Mouse (Mus musculus): ENCODE data around the gene Rrn3.
A peak's percentile ranks its signal among the peaks of the same experiment; 100 is the strongest.
"Not testable (repeated sequence)": the region's sequence is repeated elsewhere in the genome, so short reads cannot be mapped to it uniquely, and the experiment has no call there.

The Rrn3 gene

GRCm38 (mm10) chr16:13780353-13781036 is at the start of gene Rrn3:
Rrn3 (plus strand) TSS chr16:13780708.
- DNase-seq = peak; percentile 95

GRCm38 (mm10) chr16:13732786-13733185 is 47.7 kb upstream of the Rrn3 start:
- no peak for DNase-seq

DNA sequence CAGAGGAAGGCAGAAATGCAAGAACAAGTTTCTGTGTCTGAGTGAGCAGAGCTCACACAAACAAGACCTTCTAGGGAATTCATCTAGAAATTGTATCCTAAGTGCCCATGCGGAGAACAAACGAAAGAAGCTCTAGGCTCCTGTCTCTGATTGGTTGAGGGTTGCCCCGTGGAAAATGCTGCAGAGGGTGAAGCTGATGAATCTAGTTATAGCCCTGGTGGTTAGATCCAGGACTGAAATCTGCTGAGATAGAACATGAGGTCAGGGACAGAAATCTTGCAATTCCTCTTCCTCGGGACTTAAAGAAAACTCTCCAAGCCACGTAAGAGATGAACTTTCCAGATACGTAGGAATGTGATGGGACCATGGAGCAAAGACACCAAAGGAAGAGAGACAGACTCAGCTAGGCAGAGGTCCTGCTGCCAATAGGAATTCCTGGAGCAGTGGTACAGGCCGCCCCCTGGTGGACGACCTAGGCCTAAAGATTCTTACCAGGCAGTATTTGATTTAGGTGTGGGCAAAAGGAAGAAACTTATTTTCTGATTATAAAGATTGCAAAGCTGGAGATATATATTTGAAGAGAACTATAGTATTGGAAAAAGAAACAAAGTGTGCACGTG is 46.9 kb upstream of the Rrn3 start:
- DNase-seq = peak; percentile 74

GRCm38 (mm10) chr16:13735977-13736376 is 44.5 kb upstream of the Rrn3 start:
- no peak for DNase-seq

DNA sequence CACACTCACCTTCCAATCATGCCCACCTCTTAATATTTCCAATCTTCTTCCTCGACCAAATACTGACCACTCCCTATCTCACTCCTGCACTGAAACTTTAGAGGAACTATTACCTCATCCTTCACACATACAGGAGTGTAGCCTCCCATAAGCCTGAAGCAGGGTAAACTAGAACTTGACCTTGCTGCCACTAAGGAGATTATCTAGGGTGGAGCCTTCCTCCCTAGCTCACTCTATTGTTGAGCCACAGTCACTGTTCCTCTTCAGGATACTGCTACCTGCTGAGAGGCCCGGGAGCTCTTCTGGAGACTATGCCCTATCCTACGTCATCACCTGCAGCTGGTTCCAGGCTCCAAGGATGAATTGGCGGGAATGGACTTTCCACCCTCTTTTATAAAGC is 41.5 kb upstream of the Rrn3 start:
- DNase-seq = not testable (repeated sequence)

GRCm38 (mm10) chr16:13740844-13741243 is 39.7 kb upstream of the Rrn3 start:
- DNase-seq = no peak

- no peak for DNase-seq
Measured at GRCm38 (mm10) chr16:13747708-13748107, 32.8 kb upstream of the Rrn3 start.

GRCm38 (mm10) chr16:13748124-13748523 is 32.4 kb upstream of the Rrn3 start:
- no peak for DNase-seq

DNA sequence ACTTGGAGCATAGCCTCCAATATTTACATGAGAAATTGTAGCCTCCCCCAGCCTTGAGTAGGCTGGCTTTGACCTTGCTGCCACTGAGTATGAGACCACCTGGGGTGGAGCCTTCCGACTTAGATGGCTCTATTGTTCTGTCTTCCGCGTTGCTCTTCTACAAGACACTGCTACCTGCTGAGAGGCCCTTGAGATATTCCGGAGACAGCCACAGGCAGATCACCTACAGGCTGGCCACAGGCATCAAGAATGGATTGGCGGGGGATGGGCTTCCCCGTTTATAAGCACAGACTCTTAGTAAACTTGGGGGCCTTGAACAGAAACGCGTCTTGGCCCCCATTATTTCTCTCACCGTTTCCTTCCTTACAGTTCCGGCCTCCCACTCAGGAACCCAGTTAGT is 31.7 kb upstream of the Rrn3 start:
- DNase-seq = not testable (repeated sequence)

- DNase-seq = no peak
Measured at GRCm38 (mm10) chr16:13749306-13749705, 31.2 kb upstream of the Rrn3 start.

DNA sequence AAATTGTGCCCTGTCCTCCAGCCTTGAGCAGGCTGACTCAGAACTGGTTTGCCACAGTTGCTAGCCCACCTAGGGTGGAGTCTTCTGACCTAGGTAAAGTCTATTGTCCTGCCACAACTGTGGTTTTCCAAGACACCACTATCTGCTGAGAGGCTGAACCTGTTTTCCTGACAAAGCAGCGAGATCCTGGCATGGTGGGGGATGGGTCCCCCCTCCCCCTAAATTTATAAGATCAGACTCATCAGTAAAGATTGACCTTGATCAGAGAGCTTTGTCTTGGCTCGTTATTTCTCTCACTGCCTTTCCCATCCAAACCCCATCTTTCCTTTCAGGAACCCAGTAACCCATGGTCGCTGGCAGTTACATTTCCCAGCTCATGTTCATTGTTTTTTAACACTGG is 30.5 kb upstream of the Rrn3 start:
- no peak for DNase-seq

DNA sequence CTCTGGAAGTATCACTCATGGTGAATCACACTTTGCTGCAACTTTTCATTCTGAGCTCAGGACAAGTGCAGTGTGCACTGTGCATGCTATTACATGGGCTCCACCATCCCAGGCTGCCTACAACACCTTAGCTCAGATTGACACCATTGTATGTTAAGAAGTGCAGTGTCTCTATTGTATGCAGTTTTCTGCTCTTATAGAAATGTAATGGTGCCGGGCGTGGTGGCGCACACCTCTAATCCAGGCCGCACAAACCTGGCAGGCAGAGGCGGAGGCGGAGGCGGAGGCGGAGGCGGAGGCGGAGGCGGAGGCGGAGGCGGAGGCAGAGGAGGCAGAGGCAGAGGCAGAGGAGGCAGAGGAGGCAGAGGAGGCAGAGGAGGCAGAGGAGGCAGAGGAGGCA is 29.9 kb upstream of the Rrn3 start:
- DNase-seq = no peak

DNA sequence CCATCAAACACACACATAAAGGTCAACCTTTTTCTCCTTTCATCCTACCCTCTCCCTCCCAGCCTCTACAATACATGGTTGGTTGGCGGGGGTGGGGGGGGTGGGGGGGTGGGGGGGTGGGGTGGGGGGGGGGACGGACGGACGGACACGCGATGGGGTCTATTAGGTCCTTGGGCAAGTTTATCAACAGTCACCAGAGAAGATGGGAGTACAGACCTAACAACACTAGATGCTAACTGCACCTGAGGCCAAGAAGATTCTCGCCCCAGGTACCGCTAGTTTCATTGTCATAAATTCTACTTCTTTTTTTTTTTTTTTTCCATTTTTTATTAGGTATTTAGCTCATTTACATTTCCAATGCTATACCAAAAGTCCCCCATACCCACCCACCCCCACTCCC is 26.5 kb upstream of the Rrn3 start:
- no peak for DNase-seq

DNA sequence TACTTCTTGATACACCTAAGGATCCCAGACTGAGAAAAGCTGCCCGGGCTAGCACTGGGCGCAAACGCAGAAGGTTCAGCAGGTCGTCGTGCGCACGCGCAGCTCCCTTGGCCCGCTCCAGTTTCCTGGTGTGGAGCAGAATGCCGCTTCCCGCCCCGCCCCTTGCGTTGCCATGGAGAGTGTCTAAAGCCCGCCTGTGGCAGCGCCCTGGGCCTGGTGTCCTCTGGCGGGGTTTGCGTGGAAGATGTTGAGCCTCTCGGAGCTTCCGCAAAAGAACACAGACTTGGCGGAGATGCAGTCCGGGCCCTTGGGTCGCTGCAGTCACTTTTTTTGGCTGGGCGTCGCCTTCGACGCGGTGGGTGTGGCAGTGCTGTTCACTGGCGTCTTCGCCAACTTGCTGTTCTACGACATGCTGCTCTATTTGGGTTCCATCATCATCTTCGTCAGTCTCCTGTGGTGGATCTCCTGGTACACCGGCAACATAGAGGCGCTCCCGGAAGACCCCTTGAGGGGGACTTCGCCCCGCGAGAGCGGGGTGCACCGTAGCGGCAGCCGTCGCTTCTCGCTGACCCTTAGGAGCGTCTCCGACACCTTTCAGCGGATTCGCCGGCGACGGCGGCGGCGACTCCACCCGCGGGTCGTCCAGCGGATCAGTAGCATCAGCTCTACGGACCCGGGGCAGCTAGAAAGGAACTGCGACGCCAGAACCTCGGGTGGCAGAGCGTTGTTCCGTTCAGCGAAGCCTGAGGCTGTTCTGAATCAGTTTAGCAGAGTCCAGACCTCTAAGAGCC is 25.9 kb upstream of the Rrn3 start:
- DNase-seq = peak; percentile 97

DNA sequence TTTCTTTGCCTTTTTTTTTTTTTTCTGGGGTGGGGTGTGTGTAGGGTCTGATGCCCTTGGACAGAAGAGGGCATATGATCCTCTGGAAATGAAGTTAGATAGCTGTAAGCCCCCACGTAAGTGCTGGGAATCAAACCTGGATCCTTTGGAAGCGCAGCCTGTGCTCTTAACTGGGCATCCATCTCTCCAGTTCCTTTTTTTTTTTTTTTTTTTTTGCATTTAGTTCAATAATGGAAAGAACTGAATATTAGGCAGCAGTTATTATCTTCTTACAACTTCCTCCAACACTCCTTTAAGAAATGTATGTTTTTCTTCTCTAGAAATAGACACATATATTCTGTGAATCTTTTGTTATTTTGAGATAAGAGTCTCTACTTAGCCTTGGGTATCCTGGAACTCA is 22.7 kb upstream of the Rrn3 start:
- no peak for DNase-seq

- not testable (repeated sequence) for DNase-seq
Measured at GRCm38 (mm10) chr16:13762807-13763206, 17.7 kb upstream of the Rrn3 start.

DNA sequence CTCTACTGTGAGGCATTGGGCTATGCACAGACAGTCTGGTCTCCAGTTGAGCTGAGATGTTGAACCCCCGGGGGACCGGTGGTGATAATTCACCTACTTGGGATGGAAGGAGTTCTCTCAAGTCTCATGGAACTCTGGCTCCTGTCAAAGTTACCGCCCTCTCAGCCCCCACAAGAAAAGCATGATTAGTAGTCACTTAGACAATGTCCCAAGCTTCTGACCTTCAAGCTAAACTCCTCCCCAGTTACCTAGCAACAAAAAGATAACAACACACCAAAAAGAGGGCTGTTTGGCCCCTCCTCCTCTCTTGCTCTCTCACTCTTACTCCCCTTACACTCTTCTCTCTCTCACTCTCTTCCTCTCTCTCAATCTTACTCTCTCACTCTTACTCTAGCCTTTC is 16.0 kb upstream of the Rrn3 start:
- no peak for DNase-seq

GRCm38 (mm10) chr16:13766367-13766766 is 14.1 kb upstream of the Rrn3 start:
- no peak for DNase-seq

DNA sequence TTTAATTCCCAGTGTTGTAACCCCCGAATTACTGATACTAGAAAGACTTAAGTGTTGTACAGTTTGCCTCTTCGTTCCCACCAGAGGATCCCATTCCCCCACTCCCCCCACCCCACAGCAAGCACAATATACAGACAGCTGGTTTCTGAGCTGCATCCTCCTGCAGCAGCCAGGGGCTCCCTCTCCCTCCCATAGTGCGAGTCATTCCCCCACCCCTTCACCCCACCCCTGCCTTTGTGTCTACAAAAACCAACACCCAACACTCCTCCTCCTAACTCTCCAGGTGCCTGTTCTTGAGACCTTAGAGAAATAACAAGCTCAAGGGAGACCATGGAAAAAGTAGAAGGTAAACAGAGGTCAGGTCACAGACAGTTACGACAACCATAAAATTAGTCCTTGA is 8.9 kb upstream of the Rrn3 start:
- DNase-seq = not testable (repeated sequence)

DNA sequence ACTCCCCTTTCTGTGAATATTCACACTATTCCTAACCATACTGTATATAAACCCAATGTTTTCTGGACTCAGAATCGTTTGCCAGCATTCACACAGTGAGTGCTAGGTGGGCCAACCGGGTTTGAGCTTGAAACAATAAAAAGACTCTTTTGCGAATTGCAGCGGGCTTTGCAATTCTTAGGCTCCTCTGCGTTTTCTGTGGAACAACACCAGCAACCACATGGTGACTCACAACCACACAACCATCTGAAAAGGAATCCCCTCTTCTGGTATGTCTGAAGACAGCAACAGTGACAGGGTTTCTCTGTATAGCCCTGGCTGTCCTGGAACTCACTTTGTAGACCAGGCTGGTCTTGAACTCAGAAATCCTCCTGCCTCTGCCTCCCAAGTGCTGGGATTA is 8.5 kb upstream of the Rrn3 start:
- not testable (repeated sequence) for DNase-seq

- DNase-seq = not testable (repeated sequence)
Measured at GRCm38 (mm10) chr16:13774011-13774410, 6.5 kb upstream of the Rrn3 start.

- DNase-seq = not testable (repeated sequence)
Measured at GRCm38 (mm10) chr16:13774651-13775050, 5.9 kb upstream of the Rrn3 start.

GRCm38 (mm10) chr16:13781216-13781615 is 708 bp downstream of the Rrn3 start:
- DNase-seq = no peak

DNA sequence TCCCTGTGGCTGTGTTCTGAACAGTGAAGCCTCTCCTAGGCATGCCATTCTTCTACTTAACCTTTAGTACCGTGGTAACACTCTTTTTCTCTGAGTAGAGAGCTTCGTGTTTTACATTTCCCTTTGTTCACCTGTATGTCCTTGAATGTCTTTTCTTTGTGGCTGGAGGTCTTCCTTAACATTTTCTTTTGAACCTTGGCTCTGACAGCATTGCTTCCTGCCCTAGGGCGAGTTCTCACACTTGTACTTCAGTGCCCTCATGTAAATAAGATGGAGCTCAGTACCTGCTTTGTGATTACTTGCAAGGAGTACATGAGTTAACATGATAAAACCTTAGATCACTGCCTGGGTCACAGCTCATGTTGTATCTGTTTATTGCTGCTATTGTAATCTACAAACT is 5.4 kb downstream of the Rrn3 start:
- DNase-seq = no peak
